Mouse (Mus musculus): ENCODE results near the gene Bmp2. TPM values are rescaled to one million over a fixed set of nuclear protein-coding genes. Genes with fewer than 3 reads are reported as not detected.

Gene Bmp2
- polyA plus RNA-seq, 1 experiment from 2014 or later = 3.3 TPM

- H3K9me3 ChIP-seq (ENCODE audit: control insufficient read depth, low read length) = no peaks in the 10 kb centered on the region
- peaks cover 10% of the 10 kb centered on the region; the same call in 1 of the 2 replicates for H3K4me1 ChIP-seq (replicated peaks; ENCODE audit: control insufficient read depth, insufficient read depth, low read length)
- ATAC-seq (ENCODE audit: low FRiP score) = peak; percentile 49
- 2% methylated on average over 55 of the region's 55 CpGs for WGBS
- DNase-seq (ENCODE audit: low spot score) = no peak
- peak overlapping the region; percentile 46 for H3K9ac ChIP-seq
- peak overlapping the region; percentile 71 for H3K4me3 ChIP-seq (replicated peaks; ENCODE audit: low read length)
- peaks cover 71% of the 10 kb centered on the region for H3K27me3 ChIP-seq (ENCODE audit: control insufficient read depth, insufficient read depth, low read length)
- H3K4me2 ChIP-seq (replicated peaks) = peak overlapping the region; percentile 85
- H3K27ac ChIP-seq = no peak overlapping the region
- H3K36me3 ChIP-seq (replicated peaks; ENCODE audit: control insufficient read depth, insufficient read depth) = no peaks in the 10 kb centered on the region
Observed at GRCm38 (mm10) chr2:133554286-133555021, 2.5 kb downstream of the Bmp2 start.

GRCm38 (mm10) chr2:133564248-133564886 lies 12.4 kb downstream of the Bmp2 start:
- Histone ChIP-seq H3K27me3 (ENCODE audit: control insufficient read depth, insufficient read depth, low read length) (no peaks in the 10 kb centered on the region), H3K27ac (no peak overlapping the region), H3K4me2 (replicated peaks) (no peak overlapping the region), H3K4me3 (replicated peaks; ENCODE audit: low read length) (no peak overlapping the region), H3K36me3 (replicated peaks; ENCODE audit: control insufficient read depth, insufficient read depth) (no peaks in the 10 kb centered on the region), H3K9ac (no peak overlapping the region), H3K4me1 (replicated peaks; ENCODE audit: control insufficient read depth, insufficient read depth, low read length) (no peaks in the 10 kb centered on the region), H3K9me3 (ENCODE audit: control insufficient read depth, low read length) (no peaks in the 10 kb centered on the region)
- 82% methylated on average over 10 of the region's 10 CpGs for WGBS
- DNase-seq (ENCODE audit: low spot score) (no peak), ATAC-seq (ENCODE audit: low FRiP score) (no peak)

- H3K36me3 ChIP-seq (replicated peaks; ENCODE audit: control insufficient read depth, insufficient read depth) = no peaks in the 10 kb centered on the region
- no peak for DNase-seq (ENCODE audit: low spot score)
Observed at GRCm38 (mm10) chr2:133565424-133565823, 13.5 kb downstream of the Bmp2 start.

GRCm38 (mm10) chr2:133565995-133566710 lies 14.2 kb downstream of the Bmp2 start:
- Histone ChIP-seq H3K4me1 (replicated peaks; ENCODE audit: control insufficient read depth, insufficient read depth, low read length) (no peaks in the 10 kb centered on the region), H3K9me3 (ENCODE audit: control insufficient read depth, low read length) (no peaks in the 10 kb centered on the region), H3K4me2 (replicated peaks) (no peak overlapping the region), H3K36me3 (replicated peaks; ENCODE audit: control insufficient read depth, insufficient read depth) (no peaks in the 10 kb centered on the region), H3K27me3 (ENCODE audit: control insufficient read depth, insufficient read depth, low read length) (no peaks in the 10 kb centered on the region), H3K27ac (no peak overlapping the region), H3K4me3 (replicated peaks; ENCODE audit: low read length) (no peak overlapping the region), H3K9ac (no peak overlapping the region)
- DNase-seq (ENCODE audit: low spot score) = no peak
- no peak for ATAC-seq (ENCODE audit: low FRiP score)
- 81% methylated on average over 14 of the region's 14 CpGs for WGBS

More at GRCm38 (mm10) chr2:133565424-133565823, 13.5 kb downstream of the Bmp2 start:
- H3K9ac ChIP-seq = no peak overlapping the region
- no peak overlapping the region for H3K27ac ChIP-seq
- ATAC-seq (ENCODE audit: low FRiP score) = no peak
- H3K4me1 ChIP-seq (replicated peaks; ENCODE audit: control insufficient read depth, insufficient read depth, low read length) = no peaks in the 10 kb centered on the region
- no peaks in the 10 kb centered on the region for H3K27me3 ChIP-seq (ENCODE audit: control insufficient read depth, insufficient read depth, low read length)
- H3K4me2 ChIP-seq (replicated peaks) = no peak overlapping the region
- H3K4me3 ChIP-seq (replicated peaks; ENCODE audit: low read length) = no peak overlapping the region
- WGBS = 88% methylated on average over 5 of the region's 5 CpGs
- no peaks in the 10 kb centered on the region for H3K9me3 ChIP-seq (ENCODE audit: control insufficient read depth, low read length)

GRCm38 (mm10) chr2:133591562-133592255 lies 39.8 kb downstream of the Bmp2 start:
- no peaks in the 10 kb centered on the region for H3K36me3 ChIP-seq (replicated peaks; ENCODE audit: control insufficient read depth, insufficient read depth)

More at GRCm38 (mm10) chr2:133591562-133592255, 39.8 kb downstream of the Bmp2 start:
- no peak overlapping the region for H3K4me3 ChIP-seq (replicated peaks; ENCODE audit: low read length)
- no peak overlapping the region for H3K27ac ChIP-seq
- WGBS = 60% methylated on average over 12 of the region's 12 CpGs
- DNase-seq (ENCODE audit: low spot score) (no peak), ATAC-seq (ENCODE audit: low FRiP score) (no peak)
- no peaks in the 10 kb centered on the region for H3K27me3 ChIP-seq (ENCODE audit: control insufficient read depth, insufficient read depth, low read length)
- H3K9me3 ChIP-seq (ENCODE audit: control insufficient read depth, low read length) = no peaks in the 10 kb centered on the region
- H3K4me2 ChIP-seq (replicated peaks) = no peak overlapping the region
- H3K9ac ChIP-seq = no peak overlapping the region
- H3K4me1 ChIP-seq (replicated peaks; ENCODE audit: control insufficient read depth, insufficient read depth, low read length) = no peaks in the 10 kb centered on the region

Small RNA genes within 50 kb of the gene (microRNA-seq; reads per million reads assigned to microRNA genes)
- not detected for gene Mir3090

All from hindbrain, embryonic 14.5 days (tissue).